Mouse (Mus musculus): ENCODE measurements around the gene Stap2.

GRCm38 (mm10) chr17:56026881-56027280 lies 21.5 kb upstream of the Stap2 start:
- no peak for TF ChIP-seq CTCF (IDR thresholded peaks at IDR 0.05; ENCODE audit: control insufficient read depth, insufficient read depth, insufficient replicate concordance, low read depth, low read length)
- no peak for TF ChIP-seq POLR2A (IDR thresholded peaks at IDR 0.05; ENCODE audit: control insufficient read depth, low read depth, low read length)

Data from testis, adult 2 months (tissue).